Mouse (Mus musculus): ENCODE results near the gene Calb2.

- no peak for TF ChIP-seq GATA1 (IDR thresholded peaks at IDR 0.05; ENCODE audit: low read length)
- no peak for TF ChIP-seq TAL1 (IDR thresholded peaks at IDR 0.05; ENCODE audit: low read length)
Measured at GRCm38 (mm10) chr8:110100907-110101306, 67.1 kb downstream of the Calb2 start, which contains the start of gene Gm21964.

Data from erythroblast, embryonic 14.5 days (primary cell).